Mouse (Mus musculus) kidney, adult 18-20 months (tissue): ENCODE data around the gene Gm45521.

Experiments used
- DNase-seq: peaks from one replicate; pipeline ENCODE4 v3.0.0; 2021

Gm45521 gene

DNA sequence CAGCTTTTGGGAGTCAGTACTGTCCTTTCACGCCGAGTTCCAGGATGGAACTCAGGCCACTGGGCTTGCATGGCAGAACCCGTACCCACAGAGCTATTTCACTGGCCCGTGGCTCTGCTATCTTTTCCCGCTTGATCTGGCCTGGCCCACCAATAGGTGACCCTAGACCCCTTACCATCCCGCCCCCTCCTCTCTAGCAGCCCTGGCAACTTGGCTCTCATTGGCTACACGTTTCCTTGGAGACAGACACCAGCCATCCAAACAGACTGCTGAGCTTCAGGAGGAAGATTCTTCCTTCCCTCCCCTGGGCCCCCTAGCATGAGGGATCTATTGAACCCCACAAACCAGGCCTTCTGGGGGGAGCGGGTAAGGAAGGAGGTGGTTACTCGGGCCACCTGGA is at the start of gene Gm45521:
TSS of gene Gm45521 (plus strand) at position 240 of the 400 bp plus-strand sequence.
- no peak for DNase-seq

DNA sequence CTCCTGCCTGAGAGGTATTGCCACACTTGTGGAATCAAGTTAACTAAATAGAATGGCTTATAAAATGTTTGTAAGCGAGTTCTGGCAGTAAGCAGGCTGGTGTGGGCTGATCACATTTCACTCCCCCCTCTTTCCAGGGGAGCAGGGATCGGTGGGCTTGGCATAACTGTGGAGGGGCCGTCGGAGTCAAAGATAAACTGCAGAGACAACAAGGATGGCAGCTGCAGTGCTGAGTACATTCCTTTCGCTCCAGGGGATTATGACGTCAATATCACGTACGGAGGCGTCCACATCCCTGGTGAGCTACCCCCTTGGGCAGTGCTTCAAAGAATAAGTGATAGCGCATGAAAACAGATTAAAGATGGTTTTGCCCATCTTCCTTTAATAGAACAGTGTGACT is 47.6 kb upstream of the Gm45521 start:
- no peak for DNase-seq

DNA sequence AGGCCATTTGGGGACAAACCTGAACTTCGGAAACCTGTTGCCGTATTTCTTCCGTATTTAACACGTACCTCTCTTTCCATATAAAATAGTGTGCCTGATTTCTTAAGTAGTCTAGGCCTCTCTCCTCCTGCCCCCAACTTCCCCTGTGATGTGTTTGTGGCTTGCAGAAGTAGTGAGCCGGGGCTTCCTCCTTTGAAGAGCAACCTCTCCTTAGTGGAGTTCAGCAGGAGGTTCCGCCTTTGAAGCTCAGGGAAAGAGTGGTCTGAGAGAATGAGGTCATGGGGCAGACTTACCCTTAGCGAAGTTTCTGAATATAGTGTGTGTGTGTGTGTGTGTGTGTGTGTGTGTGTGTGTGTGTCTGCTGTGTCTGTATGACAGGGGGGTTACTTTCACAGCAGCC is 43.2 kb upstream of the Gm45521 start:
- DNase-seq = no peak

DNA sequence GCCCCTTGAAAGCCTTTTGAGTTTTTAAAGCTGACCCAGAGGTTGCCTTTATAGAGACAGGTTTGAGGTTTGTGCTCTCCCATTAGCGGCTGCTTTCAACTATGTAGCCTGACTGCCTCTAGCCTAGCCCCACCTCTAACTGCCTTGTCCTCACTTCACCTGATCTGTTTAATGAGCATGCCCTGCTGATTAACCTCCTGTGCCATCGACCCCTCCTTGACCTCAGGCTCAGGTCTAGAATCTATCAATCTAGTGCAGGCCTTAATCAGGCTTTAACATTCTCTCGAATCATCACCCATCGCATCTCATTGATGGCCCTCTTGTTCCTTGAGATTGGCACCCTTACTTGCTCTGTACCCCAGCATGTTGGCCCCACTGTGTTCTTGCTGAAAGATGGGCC is 42.6 kb upstream of the Gm45521 start:
- no peak for DNase-seq

DNA sequence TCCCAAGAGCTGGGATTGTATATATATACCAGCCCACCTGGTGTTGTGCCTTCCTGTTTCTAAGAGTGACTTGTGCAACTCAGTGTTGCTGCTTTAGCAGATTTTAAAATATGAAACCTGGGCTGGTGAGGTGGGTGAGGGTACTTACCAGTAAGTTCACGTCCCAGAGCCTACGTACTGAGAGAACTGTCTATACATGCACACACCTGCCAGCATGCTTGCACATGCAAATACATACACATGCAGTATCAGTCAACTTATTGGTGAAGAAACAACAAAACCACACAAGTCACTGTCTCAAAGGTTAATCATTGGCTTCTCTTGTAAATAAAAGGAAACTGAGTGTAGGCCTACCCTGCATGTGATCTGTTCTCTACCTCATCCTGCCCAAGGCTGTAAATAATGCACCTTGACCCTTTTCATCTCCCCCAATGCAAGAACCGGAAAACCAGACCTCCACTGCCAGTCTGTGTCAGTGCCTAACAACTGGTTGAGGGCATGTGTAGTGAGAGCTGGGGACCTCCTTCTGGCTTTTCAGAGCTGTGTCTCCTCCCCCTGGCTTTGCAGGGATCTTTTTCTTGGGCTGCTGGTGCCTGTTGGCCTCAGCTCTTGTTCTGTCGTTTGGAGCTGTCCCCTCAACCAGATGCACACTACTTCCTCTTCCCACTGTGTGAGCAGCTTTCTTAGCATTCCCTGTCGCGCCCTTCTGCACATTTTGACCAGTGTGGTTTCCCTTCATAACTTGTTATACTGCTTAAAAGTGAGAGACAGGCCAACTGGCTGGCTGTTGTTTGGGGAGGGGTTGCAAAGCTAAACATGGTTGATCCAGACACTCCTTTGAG is 38.7 kb upstream of the Gm45521 start:
- no peak for DNase-seq

DNA sequence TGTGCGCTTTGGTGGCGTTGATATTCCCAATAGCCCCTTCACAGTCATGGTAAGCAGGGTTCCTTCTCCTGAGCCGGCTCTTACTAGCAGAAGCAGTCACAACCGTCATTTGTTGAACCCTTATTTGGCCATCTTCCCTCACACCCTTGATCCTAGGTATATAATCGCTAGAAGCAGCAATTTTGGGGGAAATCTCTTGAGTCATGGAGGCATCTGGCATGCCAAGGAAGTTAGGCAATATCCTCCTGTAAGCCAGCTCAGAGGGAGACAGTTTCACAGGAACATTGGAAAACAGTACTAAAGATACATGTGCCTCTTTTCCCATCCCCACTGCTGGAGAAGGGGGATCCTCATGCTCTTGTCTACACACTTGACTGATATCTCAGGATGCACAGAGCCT is 37.8 kb upstream of the Gm45521 start:
- no peak for DNase-seq

DNA sequence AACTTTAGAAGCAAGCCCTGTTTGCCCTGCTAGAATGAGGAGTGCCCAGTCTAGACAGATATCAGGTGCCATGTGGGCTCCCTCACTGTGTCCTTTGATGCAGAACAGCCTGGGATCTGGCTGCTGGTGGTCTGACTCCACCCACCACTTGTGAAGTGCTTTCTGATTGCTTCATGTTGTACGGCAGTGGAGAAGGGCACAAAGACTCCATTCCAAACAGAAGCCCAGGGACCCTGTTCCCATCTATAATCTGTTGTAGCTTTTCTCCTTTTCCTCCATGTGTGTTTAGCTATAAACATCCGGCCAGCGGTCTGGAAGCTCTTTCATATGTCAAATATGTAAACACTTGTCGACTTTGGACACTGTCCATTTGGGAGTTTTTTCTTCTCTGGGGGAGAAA is 37.2 kb upstream of the Gm45521 start:
- no peak for DNase-seq

DNA sequence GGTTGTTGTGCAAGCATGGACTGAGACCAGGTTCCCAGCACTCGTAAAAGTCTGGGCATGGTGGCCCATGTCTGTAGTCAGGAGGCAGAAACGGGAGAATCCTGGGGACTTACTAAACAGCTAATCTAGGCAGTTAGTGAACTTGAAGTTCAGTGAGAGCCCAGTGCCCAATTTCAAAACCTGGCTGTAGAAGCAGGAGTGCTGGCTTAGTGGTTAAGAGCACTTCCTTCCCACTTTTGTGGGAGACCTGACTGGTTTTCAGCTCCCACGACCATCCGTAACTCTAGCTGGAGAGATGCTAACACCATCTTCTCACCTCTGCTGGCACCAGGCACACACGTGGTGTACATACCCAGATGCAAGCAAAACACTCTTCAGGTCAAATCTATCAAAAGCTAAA is 35.6 kb upstream of the Gm45521 start:
- no peak for DNase-seq

DNA sequence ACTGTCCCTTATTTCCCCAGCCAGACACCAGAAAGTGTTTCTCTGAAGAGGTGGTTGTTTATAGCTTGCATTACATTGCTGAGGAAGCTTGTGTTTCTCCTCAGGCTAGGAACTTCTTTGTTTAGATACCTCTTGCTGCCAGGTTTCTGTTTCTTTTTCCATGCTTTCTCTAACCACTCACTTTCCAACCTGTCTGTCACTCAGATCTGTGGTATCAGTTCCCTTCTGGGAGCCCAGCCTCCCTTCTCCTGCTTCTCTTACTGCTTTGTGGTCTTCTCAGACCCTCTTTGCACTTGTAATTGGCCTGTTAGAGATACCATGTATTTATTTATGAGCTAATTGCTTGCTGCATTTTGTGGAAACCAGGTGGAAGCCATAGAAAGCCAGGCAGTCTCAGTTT is 33.5 kb upstream of the Gm45521 start:
- DNase-seq = no peak

DNA sequence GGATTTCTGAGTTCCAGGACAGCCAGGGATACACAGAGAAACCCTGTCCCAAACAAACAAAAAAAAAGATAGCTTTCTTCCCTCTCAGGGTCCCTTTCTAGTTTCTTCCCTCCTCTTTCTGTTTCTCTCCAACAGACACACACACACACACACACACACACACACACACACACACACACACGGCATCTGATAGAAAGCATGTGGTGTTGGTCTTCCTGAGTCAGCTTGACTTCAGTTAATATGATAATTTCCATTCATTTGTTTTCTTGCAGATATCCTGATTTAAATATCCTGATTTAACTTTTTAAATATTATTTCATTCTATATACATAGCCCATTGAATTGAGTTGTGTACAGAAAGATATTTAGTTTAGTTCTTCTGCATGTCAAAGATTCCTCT is 28.7 kb upstream of the Gm45521 start:
- no peak for DNase-seq

DNA sequence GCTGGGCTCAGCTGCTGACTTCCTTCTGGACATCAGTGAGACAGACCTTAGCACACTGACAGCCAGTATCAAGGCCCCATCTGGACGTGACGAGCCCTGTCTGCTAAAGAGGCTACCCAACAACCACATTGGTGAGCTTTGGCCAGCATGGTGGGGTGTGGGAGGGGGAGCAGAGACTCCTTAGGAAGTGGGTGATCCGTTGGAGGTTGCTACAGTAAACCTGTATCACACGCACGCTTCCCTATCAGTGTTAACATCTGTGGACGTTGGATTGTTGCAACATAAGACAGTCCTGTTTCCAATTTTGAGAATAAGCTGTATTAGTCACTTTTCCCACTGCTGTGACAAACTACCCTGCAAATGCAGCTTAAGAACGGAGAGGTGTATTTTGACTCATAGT is 28.1 kb upstream of the Gm45521 start:
- no peak for DNase-seq

DNA sequence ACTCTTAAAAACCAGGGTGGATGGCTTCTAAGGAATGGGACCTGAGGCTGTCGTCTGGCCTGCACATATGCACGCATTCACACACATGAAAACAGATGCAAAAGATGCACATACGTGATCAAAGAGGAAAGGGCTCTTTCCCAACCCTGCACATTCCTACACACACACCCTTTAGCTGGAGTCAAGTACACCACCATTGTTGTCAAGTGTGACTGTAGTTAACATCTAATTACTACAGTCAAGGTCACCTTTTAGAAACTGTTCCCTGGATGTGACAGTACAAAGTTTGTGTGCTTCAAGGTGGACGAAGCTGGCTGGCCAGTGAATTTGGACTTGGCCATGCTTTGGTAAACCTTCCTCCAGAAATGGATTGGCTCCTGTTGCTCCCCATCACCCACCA is 24.9 kb upstream of the Gm45521 start:
- DNase-seq = no peak

DNA sequence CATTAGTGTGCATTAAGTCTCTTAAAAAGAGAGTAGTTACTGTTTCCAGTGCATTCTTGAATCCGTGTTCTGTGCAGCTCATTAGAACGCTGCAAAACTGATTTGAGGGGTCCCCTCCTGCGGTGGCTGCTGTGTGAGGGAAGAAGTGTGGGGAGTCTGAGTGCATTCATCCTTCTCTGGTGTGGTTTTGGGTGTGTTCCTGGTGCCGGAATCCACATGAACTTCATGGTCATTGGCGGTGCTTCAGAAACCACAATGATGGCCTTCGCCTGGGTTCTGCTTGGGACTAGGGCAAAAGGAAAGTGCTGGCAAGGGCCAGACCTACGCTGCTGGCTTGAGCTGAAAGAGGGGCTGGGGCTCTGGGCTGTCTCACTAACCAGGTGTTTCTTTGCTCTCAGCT is 22.9 kb upstream of the Gm45521 start:
- no peak for DNase-seq

DNA sequence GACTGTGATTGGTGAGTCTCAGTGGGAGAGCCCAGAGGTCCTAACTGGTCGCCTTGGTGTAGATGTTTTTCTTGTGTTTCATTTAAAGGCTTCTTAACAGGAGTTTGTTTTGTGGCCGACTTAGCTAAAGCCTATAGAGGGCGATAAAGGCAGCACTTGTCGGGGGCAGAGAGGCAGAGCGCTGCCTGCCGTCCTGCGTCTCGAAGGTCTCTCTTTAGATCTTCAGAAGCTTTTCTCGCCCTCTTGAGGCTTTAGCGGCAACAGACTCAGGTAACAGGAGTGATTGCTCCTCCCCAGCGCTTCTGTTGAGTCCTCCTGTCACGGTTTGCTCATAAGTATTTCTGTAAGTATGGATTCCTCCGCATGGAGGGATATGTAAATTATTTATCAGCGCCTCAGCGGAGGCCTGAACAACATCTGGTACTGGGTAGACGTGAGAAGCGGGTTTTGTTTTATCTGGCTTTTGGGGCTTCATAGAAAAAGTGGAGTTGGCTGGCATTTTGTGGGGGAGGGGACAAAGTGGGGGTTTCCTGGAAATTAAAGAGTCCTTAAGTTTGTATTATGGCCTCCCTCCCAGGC is 19.9 kb upstream of the Gm45521 start:
- DNase-seq = no peak

DNA sequence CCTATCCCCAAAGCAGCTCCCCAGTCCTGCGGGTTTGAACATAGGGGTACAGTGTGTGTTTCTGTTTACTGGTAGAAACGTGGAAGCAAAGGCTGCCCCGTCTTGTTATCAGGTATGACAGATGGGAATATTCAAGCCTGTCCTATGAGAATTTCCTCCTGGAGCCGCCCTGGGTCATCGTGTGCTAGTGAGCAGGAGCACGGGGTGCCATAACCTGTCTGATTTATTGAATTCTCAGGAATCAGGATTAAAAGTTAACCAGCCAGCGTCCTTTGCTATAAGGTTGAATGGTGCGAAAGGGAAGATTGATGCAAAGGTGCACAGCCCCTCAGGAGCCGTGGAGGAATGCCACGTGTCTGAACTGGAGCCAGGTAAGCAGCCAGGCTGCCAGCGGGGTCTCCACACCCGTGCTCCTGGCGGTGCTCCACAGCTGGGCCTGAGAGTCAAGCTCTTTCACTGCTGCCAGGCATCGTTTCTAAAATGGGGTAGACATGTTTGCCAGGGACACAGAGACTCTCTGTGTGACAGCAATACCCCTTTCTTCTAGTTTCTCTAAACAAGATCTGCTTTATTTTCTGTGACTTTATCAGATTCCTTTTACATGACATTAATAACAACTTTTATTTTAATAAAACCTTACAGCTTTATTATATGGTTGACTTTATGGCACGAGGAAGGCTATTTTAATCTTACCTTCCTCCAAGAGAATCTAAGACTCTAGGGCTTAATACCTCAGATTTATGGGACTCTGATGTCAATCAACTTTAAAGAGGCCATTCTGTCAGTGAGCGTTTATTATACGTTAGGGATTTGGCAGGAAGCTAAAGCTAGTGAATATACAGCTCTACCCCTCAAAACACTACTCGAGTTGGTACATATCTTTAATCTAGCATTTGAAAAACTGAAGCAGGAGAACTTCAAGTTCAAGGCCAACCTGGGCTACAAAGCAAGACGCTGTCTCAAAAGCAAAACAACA is 18.0 kb upstream of the Gm45521 start:
- peak; percentile 29 for DNase-seq

DNA sequence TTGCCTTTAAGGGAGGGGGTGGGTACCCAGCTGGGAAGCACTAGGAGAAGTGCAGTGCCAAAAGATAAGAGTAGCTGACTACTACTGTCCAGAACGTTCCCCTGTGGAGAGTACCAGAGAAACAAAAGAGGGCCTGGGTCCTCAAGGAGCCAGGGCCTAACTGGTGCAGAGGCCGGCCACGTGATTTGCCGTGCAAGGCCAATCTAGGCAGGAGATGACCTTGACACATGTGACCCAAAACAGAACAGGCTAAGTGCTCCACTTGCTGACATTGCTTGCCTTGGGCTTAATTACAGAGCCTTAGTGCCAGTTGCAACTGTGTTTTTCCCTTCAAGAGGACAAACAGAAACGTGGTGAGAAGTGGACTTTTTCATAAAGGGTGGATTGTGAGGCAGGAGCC is 15.7 kb upstream of the Gm45521 start:
- DNase-seq = no peak

DNA sequence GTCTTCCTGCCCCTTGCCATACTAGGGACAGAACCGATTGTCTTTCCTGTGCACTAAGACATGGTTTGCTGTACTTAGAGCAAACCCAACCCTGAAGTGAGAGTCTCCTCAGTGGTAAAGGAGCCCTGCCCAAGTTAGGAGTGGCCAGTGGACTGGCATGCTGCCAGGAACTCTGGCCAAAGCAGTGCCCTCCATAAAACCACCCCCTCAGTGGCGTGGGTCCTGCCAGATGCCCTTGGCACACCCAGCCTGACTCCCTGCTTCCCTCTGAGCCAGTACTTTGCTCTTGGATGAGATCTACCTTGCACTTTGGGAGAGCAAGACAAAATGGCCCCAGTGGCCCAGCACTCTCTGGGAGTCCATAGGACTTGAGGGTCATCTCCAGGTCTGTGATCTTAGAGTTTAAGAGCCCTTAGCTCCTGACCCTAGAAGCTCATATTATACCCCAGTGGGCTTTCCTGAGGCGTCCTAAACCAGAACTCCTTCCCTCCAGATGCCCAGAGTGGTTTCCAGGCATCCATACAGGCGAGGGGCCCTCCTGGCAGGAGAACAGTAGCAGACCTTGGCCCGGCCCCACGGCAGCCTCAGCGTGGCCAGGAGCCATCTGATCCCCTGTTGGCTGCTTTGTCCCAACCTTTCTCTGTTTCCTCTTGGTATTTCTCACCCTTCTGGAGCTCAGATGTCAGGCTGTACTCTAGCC is 13.8 kb upstream of the Gm45521 start:
- peak; percentile 82 for DNase-seq

DNA sequence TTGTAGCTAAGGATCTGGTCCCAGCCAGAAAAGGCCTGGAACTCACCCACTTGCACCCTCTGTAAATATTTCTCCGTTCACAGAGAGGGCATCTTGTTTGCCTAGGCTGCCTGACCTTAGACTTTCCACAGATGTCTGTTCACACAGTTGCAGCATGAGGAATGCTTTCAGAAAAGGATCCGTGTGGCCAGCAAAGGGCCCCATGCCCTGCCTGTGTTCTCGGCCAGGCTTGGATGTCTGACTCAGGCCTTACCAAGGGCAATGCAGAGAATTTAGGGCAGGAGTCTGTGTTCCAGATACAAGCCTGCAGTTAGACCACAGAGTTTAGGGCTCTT is 13.3 kb upstream of the Gm45521 start:
- DNase-seq = no peak

DNA sequence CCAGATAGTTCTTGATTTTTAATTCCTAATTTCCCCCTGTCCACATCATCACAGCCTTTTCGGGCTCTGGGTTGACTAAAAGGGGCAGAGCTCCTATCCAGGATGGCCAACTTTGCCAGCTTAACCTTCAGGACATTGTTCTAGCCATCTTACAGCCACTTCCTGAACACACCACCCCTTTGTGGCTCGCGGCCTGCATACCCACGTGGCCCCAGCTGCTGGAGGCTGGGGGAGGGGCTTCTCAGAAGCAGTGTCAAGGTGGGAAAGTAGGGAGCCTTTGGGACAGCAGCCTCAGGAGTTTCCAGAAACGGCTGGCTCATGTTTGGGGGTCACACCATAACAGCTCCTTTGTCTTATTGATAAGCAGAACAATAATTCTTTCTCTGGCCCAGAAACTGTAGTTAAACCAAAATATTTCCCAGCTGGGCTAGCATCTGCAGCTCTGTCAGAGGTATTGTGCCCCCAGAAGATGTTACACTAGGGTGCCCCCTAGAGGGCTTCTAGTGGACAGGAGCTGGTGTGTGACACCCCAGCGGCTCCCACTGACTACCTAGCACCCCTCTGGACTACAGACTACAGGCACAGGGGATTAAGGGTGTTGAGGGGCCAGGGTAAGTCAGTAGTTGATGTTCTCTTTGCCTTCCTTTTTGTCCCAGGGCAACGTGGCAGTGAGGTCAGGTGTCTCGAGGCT is 12.6 kb upstream of the Gm45521 start:
- DNase-seq = no peak

DNA sequence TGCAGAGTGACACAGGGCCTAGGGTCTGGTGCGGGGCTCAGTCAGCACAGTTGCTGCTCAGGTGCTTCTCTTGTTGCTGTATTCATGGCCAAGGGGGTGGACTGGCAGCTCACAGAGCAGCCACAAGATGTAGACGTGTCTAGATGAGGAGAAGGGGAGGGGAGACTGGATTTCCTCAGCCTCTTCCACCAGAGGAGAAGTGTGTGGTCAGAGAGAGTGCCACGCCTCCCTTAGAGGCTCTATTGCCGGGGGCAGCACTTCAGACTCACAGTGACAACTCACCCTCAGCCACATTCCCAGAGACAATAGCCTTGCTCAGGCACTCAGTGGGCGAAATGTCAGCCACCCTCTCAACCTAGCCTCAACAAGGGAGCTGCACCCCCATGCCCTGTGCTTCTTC is 11.8 kb upstream of the Gm45521 start:
- DNase-seq = no peak

DNA sequence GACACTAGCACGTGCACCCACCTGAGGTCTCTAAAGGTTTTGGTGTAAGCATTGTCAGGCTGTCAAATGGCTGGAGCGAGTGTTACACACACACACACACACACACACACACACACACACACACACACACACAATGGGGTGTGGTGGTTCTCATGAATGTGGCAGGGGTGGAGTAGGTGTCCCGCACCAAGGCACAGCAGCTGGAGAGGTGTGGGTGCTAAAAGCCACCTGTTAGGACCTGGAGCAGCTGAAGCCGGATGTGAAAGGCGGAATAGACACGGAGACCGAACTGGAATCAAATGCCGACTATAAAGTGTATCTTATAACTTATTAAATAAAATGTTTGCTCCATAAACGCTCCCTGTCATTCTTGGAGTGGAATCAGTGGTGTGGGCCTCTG is 5.9 kb upstream of the Gm45521 start:
- no peak for DNase-seq

DNA sequence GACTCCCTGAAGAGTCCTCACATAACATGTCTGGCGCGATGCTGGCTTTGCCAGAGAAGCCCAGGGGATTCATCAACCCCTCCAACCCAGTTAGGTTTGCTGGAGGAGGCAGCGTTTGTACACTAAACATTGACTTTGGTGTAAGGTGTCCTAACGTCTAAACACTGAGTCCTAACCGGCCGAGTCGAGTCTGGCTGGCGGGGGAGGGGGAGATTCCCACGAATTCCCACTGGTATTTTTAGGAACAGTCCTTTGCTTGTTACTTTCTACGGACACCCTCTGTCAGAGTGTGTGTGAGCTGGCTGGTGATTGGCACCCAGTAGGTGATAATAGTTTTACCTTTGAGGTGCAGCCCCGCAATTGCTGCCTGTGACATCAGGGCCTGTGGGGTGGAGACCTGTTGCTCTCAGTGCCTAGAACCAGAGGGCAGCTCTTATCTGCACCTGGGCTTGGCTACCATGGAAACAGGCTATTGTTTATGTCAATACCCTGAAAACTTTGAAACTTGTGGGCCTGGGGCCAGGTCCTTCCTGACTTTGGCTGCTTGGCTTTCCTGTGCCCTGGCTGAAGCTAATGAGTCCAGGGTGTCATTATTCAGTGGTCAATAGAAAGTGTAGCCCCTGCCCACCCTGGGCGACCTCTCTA is 4.4 kb upstream of the Gm45521 start:
- peak; percentile 53 for DNase-seq
